Comparison of ENCODE assay signal across 7 mouse cellular contexts in the genomic region with DNA sequence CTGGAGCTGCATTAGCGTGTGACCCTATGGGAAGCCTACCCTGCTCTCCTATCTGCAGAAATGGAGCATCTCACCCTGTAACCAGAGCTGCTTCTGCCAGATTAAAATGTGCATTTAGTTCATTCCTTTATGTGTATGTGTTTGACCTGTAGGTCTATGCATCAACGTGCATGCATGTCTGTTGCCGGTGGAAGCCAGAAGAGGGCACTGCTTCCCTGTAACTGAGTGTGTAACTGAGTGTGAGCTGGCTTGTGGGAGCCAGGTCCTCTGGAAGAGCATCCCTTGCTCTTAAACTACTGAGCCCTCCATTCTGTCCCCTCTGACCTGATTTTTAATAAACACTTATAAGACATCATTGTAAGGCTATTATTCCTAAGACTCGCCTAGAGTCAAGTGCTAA.
DNase-seq lines count a peak whose midpoint lies in the region; ATAC-seq and TF ChIP-seq lines count a peak whose summit lies in the region.

No protein-coding gene starts in this region.

- TF ChIP-seq CTCF in Patski (IDR thresholded peaks at IDR 0.05): peak; percentile 77

- H3K4me3 ChIP-seq in embryonic facial prominence, embryonic 13.5 days: no peak overlapping the region

- ATAC-seq in Patski: no peak
- ATAC-seq in embryonic facial prominence, embryonic 13.5 days (ENCODE audit: insufficient number of reproducible peaks, insufficient read depth, low FRiP score, low TSS enrichment, low read depth): peak; percentile 56; the same call in 1 of the 2 replicates

- in situ Hi-C loops in Patski (cut with MboI; ENCODE audit: low pct_unique_long_range_greater_than_20kb): loop anchor here (10.0 kb wide), 1 partner anchor 270 kb away; no protein-coding TSS in a partner anchor

- 56% methylated on average over 4 of the region's 4 CpGs for WGBS in embryonic facial prominence, embryonic 13.5 days

- no peak overlapping the region for H3K9ac ChIP-seq in embryonic facial prominence, embryonic 13.5 days

- CTCF ChIA-PET in Patski (lab: Charles Lee): interaction anchor here (0.9 to 1.7 kb wide), 7 partner anchors 9 to 273 kb away, joined by 3 to 7 read pairs (median 4); no protein-coding TSS in a partner anchor

- no peaks in the 10 kb centered on the region for H3K36me3 ChIP-seq in embryonic facial prominence, embryonic 13.5 days

- no peaks in the 10 kb centered on the region for H3K27me3 ChIP-seq in Patski
- H3K27me3 ChIP-seq in embryonic facial prominence, embryonic 13.5 days: peaks cover 3% of the 10 kb centered on the region; the same call in 1 of the 2 replicates

- intact Hi-C loops in heart, postnatal 14 days (cut with DNase I): loop anchor here (2.0 to 10.0 kb wide), 3 partner anchors 120 to 274 kb away; a partner anchor contains a TSS

- no peaks in the 10 kb centered on the region for H3K9me3 ChIP-seq in embryonic facial prominence, embryonic 13.5 days

- H3K4me2 ChIP-seq in embryonic facial prominence, embryonic 13.5 days: no peak overlapping the region

- DNase-seq in Patski (ENCODE audit: low read depth, low spot score): no peak
- DNase-seq in adrenal gland, postnatal 25 days: peak; percentile 61
- DNase-seq in heart, postnatal 14 days: peak; percentile 46 to 65
- DNase-seq in layer of hippocampus, adult 8-10 months (ENCODE audit: low spot score in 2 of 2): peak; percentile 21 to 60
- peak; percentile 65 for DNase-seq in lung, postnatal 10 days
- peak; percentile 21 to 39 for DNase-seq in spleen, postnatal 36 days (ENCODE audit: low spot score in 2 of 2)

- peaks cover 9% of the 10 kb centered on the region for H3K4me1 ChIP-seq in embryonic facial prominence, embryonic 13.5 days

- no peak overlapping the region for H3K27ac ChIP-seq in embryonic facial prominence, embryonic 13.5 days

- POLR2A ChIA-PET in Patski (lab: Charles Lee): no interaction called here
